Mouse (Mus musculus) heart, postnatal 36 days (tissue): ENCODE measurements around the gene Gtf3c2. TPM values are rescaled to one million over a fixed set of nuclear protein-coding genes. Genes with fewer than 3 reads are reported as not detected.

Experiments used
- DNase-seq, 2 experiments: peaks; one replicate each; pipeline ENCODE4 v3.0.0; 2021 to 2022
- intact Hi-C: fragments of 180-260 bp; cut with DNase I; formaldehyde crosslinking; loops from one replicate; pipeline ENCODE4 v1.15.1; 2025
- total RNA-seq, 2 experiments: library from RNA; stranded (reverse); gene quantifications; 2 replicates each; pipeline ENCODE4 v1.2.3; 2021

The Gtf3c2 gene
- total RNA-seq, 2 experiments from 2014 or later: 31.0 to 31.4 TPM

DNA sequence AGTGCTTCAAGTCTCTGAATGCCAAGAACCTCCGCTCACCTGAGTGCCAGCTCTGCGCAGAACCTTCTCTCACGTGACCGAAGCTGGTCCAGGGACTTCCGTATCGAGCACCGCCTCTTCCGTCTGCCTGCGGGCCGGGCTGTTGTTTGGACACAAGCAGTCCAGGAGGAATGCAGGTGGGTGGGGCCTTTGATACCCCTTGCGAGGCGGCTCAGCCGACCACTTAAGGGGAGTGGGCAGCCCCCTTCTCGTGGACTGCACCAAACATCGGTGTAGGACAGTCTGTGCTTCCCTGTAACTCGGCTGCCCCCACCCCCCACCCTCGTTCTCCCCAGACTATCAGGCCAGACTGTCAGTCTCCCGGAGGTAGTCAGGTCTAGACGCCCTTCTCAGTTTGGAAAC is 25.8 kb downstream of the Gtf3c2 start, which contains the start of gene Mpv17:
Gene Mpv17, minus strand, starts transcription at position 100 of the 402 bp plus-strand sequence.
- DNase-seq: peak; percentile 76 to 84
- intact Hi-C loops: loop anchor here (5.0 kb wide), 1 partner anchor 173 kb away; no protein-coding TSS in a partner anchor

GRCm38 (mm10) chr5:31153516-31154151 is 26.3 kb downstream of the Gtf3c2 start:
- peak in 1 of 2 experiments; percentile 47 for DNase-seq
- intact Hi-C loops: loop anchor here (5.0 kb wide), 1 partner anchor 174 kb away; no protein-coding TSS in a partner anchor

- DNase-seq: peak in 1 of 2 experiments; percentile 40
- intact Hi-C loops: loop anchor here (5.0 kb wide), 1 partner anchor 176 kb away; no protein-coding TSS in a partner anchor
Measured at GRCm38 (mm10) chr5:31151746-31152145, 28.2 kb downstream of the Gtf3c2 start.

GRCm38 (mm10) chr5:31149781-31150180 is 30.2 kb downstream of the Gtf3c2 start:
- no peak for DNase-seq
- intact Hi-C loops: loop anchor here (5.0 kb wide), 1 partner anchor 178 kb away; no protein-coding TSS in a partner anchor

DNA sequence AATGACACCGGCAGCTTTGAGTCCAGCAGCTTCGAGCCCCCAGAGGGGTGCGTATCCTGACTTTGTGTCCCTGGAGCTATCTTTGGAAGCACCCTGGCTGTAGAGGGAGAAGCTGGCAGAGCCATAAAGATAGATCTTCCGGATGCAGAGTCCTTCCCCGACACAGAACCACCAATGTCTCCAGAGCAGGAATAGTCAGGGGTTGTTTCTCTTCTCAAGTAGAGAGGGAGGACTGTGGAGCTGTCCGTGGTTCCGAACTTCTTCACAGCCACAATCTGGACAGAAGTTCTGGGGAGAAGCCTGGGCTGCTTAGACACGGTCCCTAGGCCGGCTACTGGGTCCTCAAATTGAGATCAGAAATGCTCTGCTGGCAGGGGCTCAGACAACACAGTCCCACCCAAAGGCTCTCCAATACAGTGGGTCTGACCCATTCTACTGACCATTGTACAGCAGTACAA is 40.9 kb downstream of the Gtf3c2 start:
- intact Hi-C loops: no loop called here
- DNase-seq: no peak

DNA sequence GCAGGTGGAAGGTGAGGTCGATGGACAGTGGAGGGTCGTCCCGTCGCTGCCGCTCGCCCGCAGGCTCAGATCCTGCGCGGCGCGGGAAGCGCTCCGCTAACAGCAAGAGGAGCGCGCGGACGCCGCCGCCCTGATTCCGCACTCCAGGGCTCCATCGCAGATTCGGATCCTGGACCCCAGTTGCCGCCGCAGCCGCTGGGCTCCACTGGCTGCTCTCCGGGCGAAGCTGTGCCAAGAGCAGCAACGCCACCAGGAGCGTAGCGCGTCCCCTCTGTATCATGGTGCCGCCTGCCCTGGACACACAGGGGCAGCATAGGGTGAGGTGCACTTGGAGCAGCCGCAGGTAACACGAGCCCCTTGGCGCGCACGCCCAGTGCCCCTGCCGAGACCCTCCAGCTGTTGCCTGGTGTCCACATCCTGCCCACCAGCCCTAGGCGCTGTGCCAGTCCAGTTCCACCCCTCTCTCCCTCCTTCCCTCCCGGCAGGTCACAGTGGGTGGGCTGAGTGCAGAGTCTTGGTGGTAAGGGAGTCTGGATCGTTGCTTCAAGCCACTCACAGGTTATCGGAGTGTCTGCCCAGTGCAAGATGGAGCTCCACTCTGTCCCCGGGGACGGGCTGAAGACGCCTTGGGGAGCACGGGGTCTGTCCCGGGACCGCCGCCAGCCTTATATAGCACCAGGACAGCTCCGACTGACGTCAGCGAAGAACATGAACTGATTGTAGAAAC is 41.5 kb downstream of the Gtf3c2 start, which contains the start of gene Ucn:
Gene Ucn, minus strand, starts transcription at position 589 of the 727 bp plus-strand sequence.
- DNase-seq: no peak
- intact Hi-C loops: no loop called here

GRCm38 (mm10) chr5:31137658-31138057 is 42.3 kb downstream of the Gtf3c2 start:
- intact Hi-C loops: no loop called here
- DNase-seq: no peak

DNA sequence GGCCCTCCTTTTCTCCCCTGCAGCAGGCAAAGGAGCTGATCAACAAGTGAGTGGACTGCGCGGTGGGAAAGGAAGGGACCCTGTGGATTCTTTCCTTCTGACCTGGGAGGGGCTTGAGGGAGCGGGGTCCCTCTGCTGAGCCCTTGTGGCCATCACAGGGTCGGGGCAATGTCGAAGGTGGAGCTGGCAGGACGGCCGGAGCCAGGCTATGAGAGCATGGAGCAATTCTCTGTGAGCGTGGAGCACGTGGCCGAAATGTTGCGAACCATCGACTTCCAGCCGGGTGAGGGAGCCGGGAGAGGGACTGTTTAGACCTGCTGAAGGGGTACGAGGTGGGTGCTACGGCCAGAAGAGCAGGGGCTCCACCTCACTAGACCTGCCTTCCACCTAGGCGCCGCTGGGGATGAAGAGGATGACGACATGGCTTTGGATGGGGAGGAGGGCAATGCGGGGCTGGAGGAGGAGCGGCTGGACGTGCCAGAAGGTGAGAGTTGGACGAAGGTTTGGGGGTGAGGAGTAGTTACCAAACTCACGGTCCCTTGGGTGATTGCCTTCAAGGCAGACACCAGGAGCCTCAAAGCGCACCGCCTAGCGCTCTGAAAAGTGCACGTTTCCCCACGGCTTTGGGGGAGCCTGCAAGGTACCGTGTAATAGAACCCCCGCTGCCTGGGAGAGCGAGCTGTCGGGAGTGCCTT is 43.1 kb downstream of the Gtf3c2 start:
- intact Hi-C loops: no loop called here
- DNase-seq: no peak

- DNase-seq: no peak
- intact Hi-C loops: no loop called here
Measured at GRCm38 (mm10) chr5:31126050-31126449, 53.9 kb downstream of the Gtf3c2 start.

- intact Hi-C loops: no loop called here
- DNase-seq: no peak
Measured at GRCm38 (mm10) chr5:31123481-31123880, 56.5 kb downstream of the Gtf3c2 start.

DNA sequence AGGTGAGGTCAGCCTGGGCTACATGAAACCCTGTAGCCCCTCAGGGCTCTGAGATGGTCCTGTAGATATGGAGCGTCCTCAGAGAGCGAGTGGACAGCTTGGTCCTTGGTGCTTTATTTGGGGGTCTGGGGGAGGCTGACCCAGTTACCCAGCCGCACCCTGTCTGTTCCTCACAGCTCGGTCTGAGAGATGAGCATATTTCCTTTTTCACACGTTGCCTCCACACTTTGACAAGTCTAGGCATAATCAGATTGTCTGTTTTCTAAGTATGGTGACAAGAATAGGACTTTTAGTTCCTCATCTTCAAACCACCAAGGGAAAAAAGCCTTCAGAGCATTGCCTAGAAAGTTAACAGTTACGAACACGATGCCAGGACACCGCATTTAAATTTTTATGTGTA is 58.8 kb downstream of the Gtf3c2 start:
- intact Hi-C loops: no loop called here
- no peak for DNase-seq

DNA sequence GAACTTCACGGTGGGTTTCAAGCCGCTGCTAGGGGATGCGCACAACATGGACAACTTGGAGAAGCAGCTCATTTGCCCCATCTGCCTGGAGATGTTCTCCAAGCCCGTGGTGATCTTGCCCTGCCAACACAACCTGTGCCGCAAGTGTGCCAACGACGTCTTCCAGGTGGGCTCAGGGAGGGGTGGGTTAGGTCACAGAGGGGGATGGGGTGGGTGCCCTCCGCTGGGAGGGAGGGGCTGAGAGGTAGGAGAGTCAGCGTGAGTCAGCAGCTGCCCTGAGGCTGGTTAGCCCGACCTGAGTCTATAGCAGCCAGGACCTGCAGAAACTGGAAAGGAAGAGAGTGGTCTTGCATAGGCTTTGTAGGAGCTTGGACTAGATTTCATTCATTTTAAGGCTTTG is 63.0 kb downstream of the Gtf3c2 start:
- no peak for DNase-seq
- intact Hi-C loops: no loop called here

- DNase-seq: peak in 1 of 2 experiments; percentile 47
- intact Hi-C loops: no loop called here
Measured at GRCm38 (mm10) chr5:31116354-31116753, 63.6 kb downstream of the Gtf3c2 start, which contains the start of gene Trim54. Trim54 (plus strand) TSS chr5:31116712.

- no peak for DNase-seq
- intact Hi-C loops: loop anchor here (2.0 kb wide), 1 partner anchor 28 kb away; no protein-coding TSS in a partner anchor
Measured at GRCm38 (mm10) chr5:31110781-31111180, 69.2 kb downstream of the Gtf3c2 start.

DNA sequence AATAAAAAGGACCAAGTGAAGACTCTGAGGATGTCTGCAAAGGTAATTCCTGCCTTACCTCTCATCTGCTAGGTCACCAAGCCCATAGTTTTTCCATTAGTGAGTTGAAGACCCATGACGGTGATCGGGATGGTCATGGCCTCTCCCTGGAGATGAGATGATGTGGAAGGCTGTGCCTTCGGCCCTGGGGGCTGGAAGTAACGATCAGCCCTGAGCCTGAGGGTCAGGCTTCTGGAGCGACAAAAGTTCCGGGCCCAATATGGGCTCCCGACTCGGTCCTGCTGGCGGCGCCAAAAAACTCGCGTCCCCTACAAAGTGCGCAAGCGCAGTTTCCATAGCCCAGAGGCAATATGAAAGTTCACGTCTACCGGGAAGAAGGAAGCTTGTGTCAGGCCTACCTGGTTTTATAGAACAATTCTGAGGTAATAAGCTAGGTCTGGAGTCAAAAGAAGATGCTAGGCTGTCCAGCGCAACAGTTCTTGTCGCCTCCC is 71.9 kb downstream of the Gtf3c2 start, which contains the start of gene Slc30a3:
Gene Slc30a3, minus strand, starts transcription at position 238 of the 491 bp plus-strand sequence.
- intact Hi-C loops: loop anchor here (5.0 kb wide), 1 partner anchor 56 kb away; the partner anchor contains the start of gene Cad

More for the DNA sequence above, 71.9 kb downstream of the Gtf3c2 start, which contains the start of gene Slc30a3:
- no peak for DNase-seq

Other genes starting within 250 kb of the Gtf3c2 start
- under 1 TPM; 0.70 to 0.89 TPM for gene Cgref1, start 234.6 kb downstream of the Gtf3c2 start, total RNA-seq
- gene Preb, start 219.8 kb downstream of the Gtf3c2 start, total RNA-seq: 10 to 100 TPM; 81.0 to 86.9 TPM
- gene Tcf23, start 211.5 kb downstream of the Gtf3c2 start, total RNA-seq: 1 to 10 TPM in 1 of 2 experiments, under 1 TPM in 1; 0.64 to 1.7 TPM
- gene Atraid, start 131.8 kb downstream of the Gtf3c2 start, total RNA-seq: 10 to 100 TPM; 50.5 to 57.3 TPM
- gene Slc5a6, start 131.2 kb downstream of the Gtf3c2 start, total RNA-seq: 10 to 100 TPM; 11.0 to 12.1 TPM
- 10 to 100 TPM; 14.5 to 15.6 TPM for gene Cad, start 125.4 kb downstream of the Gtf3c2 start, total RNA-seq
- not detected for gene Dnajc5g, start 73.9 kb downstream of the Gtf3c2 start, total RNA-seq
- not detected for gene Slc30a3, start 71.9 kb downstream of the Gtf3c2 start, total RNA-seq
- gene Trim54, start 63.4 kb downstream of the Gtf3c2 start, total RNA-seq: 100 to 1,000 TPM; 249 to 297 TPM
- gene Ucn, start 41.3 kb downstream of the Gtf3c2 start, total RNA-seq: not detected
- gene Mpv17, start 25.9 kb downstream of the Gtf3c2 start, total RNA-seq: 10 to 100 TPM; 50.7 to 52.0 TPM
- 1 to 10 TPM in 1 of 2 experiments, under 1 TPM in 1; 0.68 to 1.6 TPM for gene Gm29609, start 233 bp downstream of the Gtf3c2 start, total RNA-seq
- 10 to 100 TPM; 61.8 to 64.6 TPM for gene Snx17, start 13.1 kb upstream of the Gtf3c2 start, total RNA-seq
- gene Eif2b4, start 13.3 kb upstream of the Gtf3c2 start, total RNA-seq: 10 to 100 TPM; 49.7 to 55.9 TPM
- gene Zfp513, start 22.2 kb upstream of the Gtf3c2 start, total RNA-seq: 10 to 100 TPM in 1 of 2 experiments, 1 to 10 TPM in 1; 7.9 to 10.3 TPM
- 10 to 100 TPM; 50.3 to 58.7 TPM for gene Ppm1g, start 40.5 kb upstream of the Gtf3c2 start, total RNA-seq
- 10 to 100 TPM; 85.4 to 88.1 TPM for gene Nrbp1, start 60.7 kb upstream of the Gtf3c2 start, total RNA-seq
- gene Gm9970, start 61.1 kb upstream of the Gtf3c2 start, total RNA-seq: not detected
- 1 to 10 TPM; 1.7 to 2.7 TPM for gene Krtcap3, start 71.5 kb upstream of the Gtf3c2 start, total RNA-seq
- 10 to 100 TPM; 36.8 to 43.6 TPM for gene Ift172, start 111.0 kb upstream of the Gtf3c2 start, total RNA-seq
- 1 to 10 TPM; 1.6 to 3.7 TPM for gene Fndc4, start 115.9 kb upstream of the Gtf3c2 start, total RNA-seq
- gene Gckr, start 117.3 kb upstream of the Gtf3c2 start, total RNA-seq: not detected